Mouse (Mus musculus) heart, embryonic 15.5 days (tissue): ENCODE measurements around the gene Gm20662. TPM values are rescaled to one million over a fixed set of nuclear protein-coding genes. Genes with fewer than 3 reads are reported as not detected.
"Not testable (repeated sequence)": the region's sequence is repeated elsewhere in the genome, so short reads cannot be mapped to it uniquely, and the experiment has no call there.

Source experiments
- ATAC-seq: fragments of 200-750 bp; cut with Nextera tagmentation; replicated peaks from 2 replicates; pipeline ENCODE4 v1.8.0; 2017; ENCODE audit warnings: low read depth, moderate TSS enrichment; ENCODE audit not compliant: insufficient number of reproducible peaks, insufficient read depth, low FRiP score
- H3K27ac ChIP-seq: fragments of 300-500 bp; sonication (generic); 2 replicates; pipeline ENCODE4 v1.5.1; 2015; ENCODE audit warnings: mild to moderate bottlenecking, inconsistent platforms
- H3K27me3 ChIP-seq: fragments of 300-500 bp; sonication (generic); 2 replicates; pipeline ENCODE4 v1.6.1; 2015; ENCODE audit warnings: inconsistent platforms
- H3K36me3 ChIP-seq: fragments of 300-500 bp; sonication (generic); 2 replicates; pipeline ENCODE4 v1.6.1; 2015; ENCODE audit warnings: mild to moderate bottlenecking, inconsistent platforms
- H3K4me1 ChIP-seq: fragments of 300-500 bp; sonication (generic); replicated peaks from 2 replicates; pipeline ENCODE4 v1.6.1; 2015; ENCODE audit warnings: inconsistent platforms
- H3K4me2 ChIP-seq: fragments of 300-500 bp; sonication (generic); 2 replicates; pipeline ENCODE4 v1.6.1; 2015; ENCODE audit warnings: inconsistent platforms, mild to moderate bottlenecking, moderate library complexity
- H3K4me3 ChIP-seq: fragments of 300-500 bp; sonication (generic); 2 replicates; pipeline ENCODE4 v1.5.1; 2015; ENCODE audit warnings: mild to moderate bottlenecking, inconsistent platforms
- H3K9ac ChIP-seq: fragments of 300-500 bp; sonication (generic); 2 replicates; pipeline ENCODE4 v1.6.1; 2015; ENCODE audit warnings: mild to moderate bottlenecking, inconsistent platforms
- H3K9me3 ChIP-seq: fragments of 300-500 bp; sonication (generic); replicated peaks from 2 replicates; pipeline ENCODE4 v1.6.1; 2016; ENCODE audit warnings: inconsistent platforms
- WGBS: fragments of 180-500 bp; shearing (Covaris S2); methylation state at CpG from one replicate; pipeline ENCODE4 v1.1.7; 2015; ENCODE audit warnings: mixed read lengths; 5-methylcytosine and 5-hydroxymethylcytosine counted together
- polyA plus RNA-seq: library from polyadenylated mRNA; unstranded; fragments of >200 nt; fragmentation: Nextera tagmentation; extraction: Ambion mirVana; gene quantifications from 2 replicates; pipeline ENCODE4 v1.2.1, GENCODE M21; 2015

Gene Gm20662
- polyA plus RNA-seq, 1 experiment from 2014 or later, result 0.19 TPM

DNA sequence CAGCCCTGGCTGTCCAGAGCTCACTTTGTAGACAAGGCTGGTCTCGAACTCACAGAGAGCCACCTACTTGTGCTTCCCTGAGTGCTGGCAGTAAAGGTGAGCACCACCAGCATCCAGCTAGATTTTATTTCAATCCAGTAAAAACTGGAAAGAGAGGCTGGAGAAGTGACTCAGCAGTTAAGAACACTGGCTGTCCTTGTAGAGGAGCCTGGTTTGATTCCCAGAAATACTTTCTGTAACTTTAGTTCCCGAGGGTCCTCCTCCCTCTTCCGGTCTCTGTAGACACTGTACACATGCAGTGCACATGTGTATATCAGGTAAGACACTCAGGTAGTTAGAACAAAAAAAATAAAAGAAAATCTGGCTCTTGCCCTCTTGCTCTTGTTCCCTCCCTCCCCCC is 8.2 kb upstream of the Gm20662 start:
- Histone ChIP-seq H3K9me3 (no peaks in the 10 kb centered on the region), H3K36me3 (no peaks in the 10 kb centered on the region), H3K9ac (no peak overlapping the region), H3K27ac (no peak overlapping the region), H3K4me3 (no peak overlapping the region), H3K4me1 (peaks cover 27% of the 10 kb centered on the region), H3K4me2 (no peak overlapping the region), H3K27me3 (no peaks in the 10 kb centered on the region)
- ATAC-seq, result no peak
- 61% methylated on average over 3 of the region's 3 CpGs for WGBS

DNA sequence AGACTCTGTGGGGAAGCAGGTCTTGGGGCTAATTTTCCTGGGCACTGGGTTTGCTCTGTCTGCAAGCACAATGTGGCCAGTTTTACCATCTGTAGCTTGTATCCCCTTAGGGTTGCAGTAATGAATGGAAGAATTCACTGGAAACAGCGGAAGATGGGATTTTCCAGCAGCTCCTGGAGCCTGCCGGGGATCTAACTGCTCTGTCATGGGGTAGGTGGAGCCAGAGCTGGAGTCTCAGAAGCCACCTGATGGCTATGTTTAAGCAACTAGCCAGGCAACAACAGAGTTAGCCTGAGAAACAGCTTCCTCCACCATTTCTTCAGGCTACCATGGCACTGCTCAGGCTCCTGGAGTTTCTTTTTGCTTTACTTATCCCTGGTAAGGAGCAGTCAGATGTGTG is 4.0 kb upstream of the Gm20662 start, which contains the start of gene Cdhr4:
TSS of gene Cdhr4 (plus strand) at position 301 of the 400 bp plus-strand sequence.
- H3K4me3 ChIP-seq, result no peak within 1 kb of the TSS
- H3K9ac ChIP-seq, result no peak within 1 kb of the TSS
- no peaks in the 10 kb centered on the region for H3K9me3 ChIP-seq
- no peak within 1 kb of the TSS for H3K27ac ChIP-seq
- H3K4me1 ChIP-seq, result peaks cover 5% of the 10 kb centered on the region; the same call in 1 of the 2 replicates
- WGBS, result 63% methylated on average over 2 of the region's 2 CpGs
- H3K27me3 ChIP-seq, result no peaks in the 10 kb centered on the region
- no peaks in the 10 kb centered on the region for H3K36me3 ChIP-seq
- ATAC-seq, result no peak
- no peak within 1 kb of the TSS for H3K4me2 ChIP-seq

DNA sequence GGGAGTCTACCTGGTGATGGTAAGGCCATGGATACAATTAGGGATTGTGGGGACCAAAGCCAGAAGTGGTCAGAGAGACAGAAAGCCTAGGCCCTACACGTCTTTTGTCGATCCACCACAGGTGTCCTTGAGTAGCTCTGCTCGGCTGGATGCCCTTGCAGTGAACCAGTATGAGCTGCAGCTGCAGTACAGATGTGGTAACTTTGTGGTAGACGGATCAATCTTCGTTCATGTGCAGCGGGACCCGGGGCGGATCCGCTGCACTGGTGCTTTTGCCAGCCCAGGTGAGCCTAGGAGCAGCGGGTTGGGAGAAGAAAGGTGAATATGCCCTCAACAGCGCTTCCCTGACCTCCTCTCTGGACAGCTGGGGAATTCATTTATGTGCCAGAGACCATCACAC is 3.1 kb upstream of the Gm20662 start:
- Histone ChIP-seq H3K27me3 (no peaks in the 10 kb centered on the region), H3K4me2 (no peak overlapping the region), H3K4me1 (peaks cover 5% of the 10 kb centered on the region; the same call in 1 of the 2 replicates), H3K27ac (no peak overlapping the region), H3K36me3 (no peaks in the 10 kb centered on the region), H3K9ac (no peak overlapping the region), H3K4me3 (no peak overlapping the region), H3K9me3 (no peaks in the 10 kb centered on the region)
- WGBS, result 83% methylated on average over 11 of the region's 11 CpGs
- no peak for ATAC-seq

DNA sequence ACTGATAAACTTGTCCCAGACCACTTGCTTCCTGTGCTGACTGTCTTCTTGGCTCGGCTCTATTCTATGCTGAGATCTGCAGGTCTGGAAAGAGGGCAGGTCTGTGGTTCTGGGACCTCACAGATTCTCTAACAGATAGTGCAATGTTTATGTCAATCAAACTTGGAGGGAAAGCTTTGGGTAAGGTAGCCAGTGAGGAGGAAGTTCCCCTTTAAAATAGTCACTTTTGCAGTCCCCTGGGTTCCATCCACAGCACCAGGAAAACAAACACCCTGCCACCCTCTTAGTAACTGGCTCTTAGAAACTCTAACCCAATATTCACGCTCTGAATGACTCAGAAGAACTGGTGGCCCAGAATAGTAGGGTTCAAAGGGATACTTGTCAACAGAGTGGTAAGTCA is 1.7 kb upstream of the Gm20662 start:
- no peak overlapping the region for H3K4me2 ChIP-seq
- peak overlapping the region; percentile 12; the same call in 1 of the 2 replicates for H3K27ac ChIP-seq
- H3K9me3 ChIP-seq, result no peaks in the 10 kb centered on the region
- H3K27me3 ChIP-seq, result no peaks in the 10 kb centered on the region
- H3K4me3 ChIP-seq, result no peak overlapping the region
- ATAC-seq, result no peak
- WGBS, result 38% methylated on average over 2 of the region's 2 CpGs
- no peak overlapping the region for H3K9ac ChIP-seq
- peaks cover 5% of the 10 kb centered on the region; the same call in 1 of the 2 replicates for H3K4me1 ChIP-seq
- no peaks in the 10 kb centered on the region for H3K36me3 ChIP-seq

DNA sequence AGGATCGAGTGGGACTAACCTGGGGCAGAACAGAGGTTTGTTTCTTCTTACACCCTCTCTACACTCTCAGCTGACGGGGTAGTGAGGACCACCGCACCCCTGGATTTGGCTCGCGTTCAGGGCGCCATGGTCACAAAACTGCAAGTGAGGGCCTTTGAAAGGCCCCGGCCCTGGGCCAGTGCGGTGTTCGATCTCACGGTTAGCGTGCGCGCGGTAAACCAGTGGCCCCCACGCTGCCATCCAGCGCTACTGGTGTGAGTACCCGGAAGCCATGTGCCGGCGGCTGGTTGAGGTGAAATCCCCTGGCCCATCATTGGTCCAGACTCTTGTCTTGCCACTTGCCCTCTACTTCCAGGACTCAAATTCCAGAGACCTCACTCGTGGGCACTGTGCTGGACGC is 636 bp upstream of the Gm20662 start:
- Histone ChIP-seq H3K27ac (no peak overlapping the region), H3K4me3 (no peak overlapping the region), H3K4me1 (peaks cover 5% of the 10 kb centered on the region; the same call in 1 of the 2 replicates), H3K9ac (no peak overlapping the region), H3K27me3 (no peaks in the 10 kb centered on the region), H3K9me3 (no peaks in the 10 kb centered on the region), H3K36me3 (no peaks in the 10 kb centered on the region), H3K4me2 (no peak overlapping the region)
- WGBS, result 91% methylated on average over 21 of the region's 21 CpGs
- ATAC-seq, result no peak

DNA sequence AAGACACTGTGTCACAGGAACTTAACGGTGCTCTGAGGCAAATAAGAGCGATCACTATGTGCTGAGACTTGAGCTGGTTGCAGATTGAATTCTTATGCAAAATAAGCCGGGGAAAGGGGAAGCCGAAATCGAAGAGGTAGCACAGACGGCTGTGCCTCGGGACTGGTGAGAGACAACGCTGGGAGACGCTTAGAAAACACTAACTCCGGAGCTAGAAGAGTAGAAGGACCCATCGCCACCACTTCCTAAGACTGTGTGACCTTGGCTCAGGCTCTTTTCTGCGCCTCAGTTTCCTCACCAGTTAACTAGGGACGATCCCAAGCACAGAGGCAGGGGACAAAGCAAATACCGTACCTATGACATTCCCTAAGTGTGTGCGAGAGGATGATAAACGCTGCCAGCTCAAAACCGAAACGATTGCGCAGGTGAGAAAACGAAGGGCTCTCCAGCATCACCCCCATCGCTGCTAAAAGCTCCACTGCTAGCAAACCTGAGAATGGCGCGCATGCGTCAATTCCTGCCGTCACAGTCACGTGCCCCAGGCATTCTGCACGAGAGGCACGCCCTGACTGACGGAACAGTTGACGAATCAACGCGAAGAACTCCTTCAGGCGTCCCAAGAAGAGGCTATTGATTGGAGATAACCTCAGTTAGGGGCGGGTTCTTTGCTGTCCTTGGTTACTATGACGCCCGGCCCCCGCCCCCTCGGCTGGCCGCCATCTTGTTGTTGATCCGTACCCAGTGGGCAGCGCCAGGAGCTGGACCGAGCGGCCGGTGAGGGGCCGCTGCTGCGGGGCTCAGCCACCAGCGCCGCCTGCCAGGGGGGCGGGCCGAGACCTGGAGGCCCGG is 6.0 kb downstream of the Gm20662 start, which contains the start of gene Ip6k1:
TSS of gene Ip6k1 (plus strand) at position 580 of the 849 bp plus-strand sequence.
- peak within 1 kb of the TSS; percentile 99 for H3K4me3 ChIP-seq
- peak within 1 kb of the TSS; percentile 96 for H3K27ac ChIP-seq
- H3K27me3 ChIP-seq, result no peaks in the 10 kb centered on the region
- WGBS, result under 1% methylated on average over 51 of the region's 51 CpGs
- peaks cover 23% of the 10 kb centered on the region for H3K4me1 ChIP-seq
- H3K9ac ChIP-seq, result peak within 1 kb of the TSS; percentile 99
- H3K4me2 ChIP-seq, result peak within 1 kb of the TSS; percentile 81
- H3K36me3 ChIP-seq, result no peaks in the 10 kb centered on the region
- no peaks in the 10 kb centered on the region for H3K9me3 ChIP-seq
- ATAC-seq, result peak; percentile 99

DNA sequence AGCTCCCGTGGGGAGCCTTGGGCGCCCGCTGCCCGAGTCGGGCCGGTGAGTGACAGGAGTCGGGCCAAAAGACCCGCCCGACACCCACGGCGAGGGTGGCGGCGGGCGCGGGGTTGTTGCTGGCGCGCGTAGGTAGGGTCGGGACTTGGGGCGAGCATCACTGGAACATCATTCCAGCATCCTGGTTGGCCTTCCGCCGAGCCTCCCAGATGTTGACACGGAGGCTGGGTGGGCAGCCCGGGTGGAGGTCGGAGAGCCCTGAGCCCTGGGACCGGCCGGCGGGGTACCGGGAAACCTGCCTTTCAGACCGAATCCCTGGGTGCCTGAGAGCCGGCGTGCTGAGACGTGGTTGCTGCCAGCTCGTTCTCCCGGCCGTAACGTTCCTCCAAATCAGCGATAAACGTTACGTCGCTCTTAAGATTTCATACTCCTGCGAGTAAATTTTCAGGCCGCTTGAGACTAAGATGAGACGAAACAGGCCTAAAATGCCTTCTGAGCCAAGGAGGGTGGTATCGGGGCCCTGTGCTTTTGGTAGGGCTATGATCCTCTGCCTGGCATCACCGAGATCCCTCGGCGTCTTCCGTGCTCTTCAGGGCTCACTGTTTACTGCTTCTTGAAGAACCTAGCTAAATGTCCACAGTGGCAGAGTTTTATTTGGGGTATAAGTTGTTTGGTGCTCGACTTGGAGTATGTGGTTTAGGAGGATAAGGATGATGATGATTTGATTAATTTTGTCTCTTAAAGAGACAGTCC is 6.8 kb downstream of the Gm20662 start:
- H3K27ac ChIP-seq, result peak overlapping the region; percentile 96
- H3K4me1 ChIP-seq, result peaks cover 23% of the 10 kb centered on the region
- H3K4me2 ChIP-seq, result peak overlapping the region; percentile 73
- no peaks in the 10 kb centered on the region for H3K36me3 ChIP-seq
- H3K9ac ChIP-seq, result peak overlapping the region; percentile 99
- ATAC-seq, result peak; percentile 33
- peak overlapping the region; percentile 99 for H3K4me3 ChIP-seq
- no peaks in the 10 kb centered on the region for H3K27me3 ChIP-seq
- no peaks in the 10 kb centered on the region for H3K9me3 ChIP-seq
- WGBS, result under 1% methylated on average over 50 of the region's 50 CpGs

DNA sequence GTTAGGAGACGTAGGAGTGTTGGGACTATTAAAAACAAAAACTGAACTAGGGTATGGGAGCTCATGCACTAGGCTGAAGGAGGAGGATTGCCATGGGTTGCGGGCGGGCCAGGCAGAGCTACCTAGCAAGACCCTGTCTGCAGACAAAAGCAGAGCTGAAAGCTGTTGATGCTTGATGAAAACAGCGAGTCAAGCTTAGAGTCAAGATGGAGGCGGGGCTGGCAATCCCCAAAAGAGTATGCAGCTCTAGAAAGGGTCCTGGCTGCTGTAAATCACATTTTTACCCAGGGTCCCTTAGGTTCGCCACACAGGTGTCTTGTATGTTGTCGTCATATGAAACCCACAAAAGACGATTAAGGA is 7.4 kb downstream of the Gm20662 start:
- H3K36me3 ChIP-seq, result no peaks in the 10 kb centered on the region
- H3K4me2 ChIP-seq, result peak overlapping the region; percentile 73
- H3K9ac ChIP-seq, result peak overlapping the region; percentile 99
- H3K9me3 ChIP-seq, result no peaks in the 10 kb centered on the region
- H3K27me3 ChIP-seq, result no peaks in the 10 kb centered on the region
- peaks cover 28% of the 10 kb centered on the region for H3K4me1 ChIP-seq
- peak overlapping the region; percentile 96; the same call in 1 of the 2 replicates for H3K27ac ChIP-seq
- H3K4me3 ChIP-seq, result peak overlapping the region; percentile 99
- ATAC-seq, result no peak
- 14% methylated on average over 8 of the region's 8 CpGs for WGBS

DNA sequence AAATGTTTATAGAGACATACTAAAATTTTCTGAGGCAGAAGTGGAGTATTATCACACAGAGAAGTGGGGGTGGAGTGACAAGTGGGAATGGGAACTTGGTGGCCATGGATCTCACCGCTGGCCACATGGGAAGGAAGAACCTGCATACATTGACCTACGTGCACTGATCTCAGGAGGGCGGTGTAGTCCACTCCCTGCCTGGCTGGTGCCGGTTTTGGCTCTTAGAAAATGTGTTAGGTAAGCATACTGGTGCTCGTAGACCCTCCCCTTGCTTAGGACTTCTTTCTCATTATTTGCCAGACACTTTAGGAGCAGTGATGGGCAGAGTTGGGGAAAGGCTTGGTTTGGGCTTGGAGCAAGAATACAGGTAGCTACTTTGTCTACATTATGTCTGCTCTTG is 11.9 kb downstream of the Gm20662 start:
- Histone ChIP-seq H3K27me3 (no peaks in the 10 kb centered on the region), H3K27ac (no peak overlapping the region), H3K4me1 (peaks cover 29% of the 10 kb centered on the region), H3K36me3 (peaks cover 7% of the 10 kb centered on the region; the same call in 1 of the 2 replicates), H3K9ac (no peak overlapping the region), H3K4me2 (no peak overlapping the region), H3K9me3 (no peaks in the 10 kb centered on the region), H3K4me3 (no peak overlapping the region)
- 87% methylated on average over 5 of the region's 5 CpGs for WGBS
- ATAC-seq, result no peak

DNA sequence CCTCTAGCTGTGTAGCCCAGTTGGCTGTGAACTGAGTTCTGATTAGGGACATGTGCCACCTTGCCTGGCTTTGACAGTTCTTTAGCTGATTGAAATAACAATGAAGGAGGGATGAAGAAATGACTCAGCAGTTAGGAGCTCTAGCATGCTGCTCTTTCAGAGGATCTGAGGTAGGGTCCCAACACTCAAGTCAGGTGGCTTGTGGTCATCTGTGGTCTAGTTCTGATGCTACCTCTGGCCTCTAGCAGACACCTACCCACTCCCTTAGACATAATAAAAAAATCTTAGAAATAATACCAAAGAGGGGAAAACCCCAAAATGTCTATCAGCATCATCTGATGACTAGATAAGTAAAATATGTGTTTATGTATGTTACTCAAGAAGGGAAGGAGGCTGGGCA is 14.2 kb downstream of the Gm20662 start:
- Histone ChIP-seq H3K4me1 (peaks cover 10% of the 10 kb centered on the region; the same call in 1 of the 2 replicates), H3K27me3 (no peaks in the 10 kb centered on the region), H3K9ac (no peak overlapping the region), H3K9me3 (no peaks in the 10 kb centered on the region), H3K4me3 (no peak overlapping the region), H3K4me2 (no peak overlapping the region), H3K27ac (no peak overlapping the region), H3K36me3 (peaks cover 8% of the 10 kb centered on the region; the same call in 1 of the 2 replicates)
- no peak for ATAC-seq

DNA sequence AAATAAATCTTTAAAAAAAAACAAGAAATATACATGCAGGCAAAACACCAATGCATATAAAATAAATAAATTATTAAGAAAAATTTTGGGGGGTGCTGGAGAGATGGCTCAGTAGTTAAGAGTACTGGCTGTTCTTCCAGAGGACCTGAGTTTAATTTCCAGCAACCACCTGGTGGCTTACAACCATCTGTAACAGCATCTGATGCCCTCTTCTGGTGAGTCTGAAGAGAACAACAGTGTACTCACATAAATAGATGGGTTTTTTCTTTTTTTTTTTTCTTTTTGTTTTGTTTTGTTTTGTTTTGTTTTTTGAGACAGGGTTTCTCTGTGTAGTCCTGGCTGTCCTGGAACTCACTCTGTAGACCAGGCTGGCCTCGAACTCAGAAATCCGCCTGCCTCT is 17.4 kb downstream of the Gm20662 start:
- not testable (repeated sequence) for H3K4me2 ChIP-seq, H3K9me3 ChIP-seq, H3K36me3 ChIP-seq, H3K27me3 ChIP-seq, H3K4me1 ChIP-seq, ATAC-seq, H3K27ac ChIP-seq, H3K9ac ChIP-seq, H3K4me3 ChIP-seq
- WGBS, result 92% methylated on average over 2 of the region's 2 CpGs
